Mouse (Mus musculus) lung, postnatal 36 days (tissue): Measurements from ENCODE around the gene Ephx1.
"Not testable (repeated sequence)": the region's sequence is repeated elsewhere in the genome, so short reads cannot be mapped to it uniquely, and the experiment has no call there.

Experiments used
- DNase-seq: peaks from one replicate; pipeline ENCODE4 v3.0.0; 2022; ENCODE audit warnings: mixed read lengths

The Ephx1 gene

GRCm38 (mm10) chr1:181012416-181012815 is 8.3 kb downstream of the Ephx1 start:
- DNase-seq = no peak

- no peak for DNase-seq
These were observed 9.1 kb downstream of the Ephx1 start for GRCm38 (mm10) chr1:181011601-181012000.

GRCm38 (mm10) chr1:181010171-181010932 is 10.4 kb downstream of the Ephx1 start:
- peak; percentile 26 for DNase-seq

GRCm38 (mm10) chr1:181009754-181010153 is 10.9 kb downstream of the Ephx1 start:
- peak; percentile 80 for DNase-seq

GRCm38 (mm10) chr1:181009011-181009590 is 11.6 kb downstream of the Ephx1 start:
- DNase-seq = no peak

GRCm38 (mm10) chr1:181008266-181008665 is 12.4 kb downstream of the Ephx1 start:
- DNase-seq = peak; percentile 83

GRCm38 (mm10) chr1:181007831-181008230 is 12.9 kb downstream of the Ephx1 start:
- DNase-seq = no peak

GRCm38 (mm10) chr1:181005331-181005730 is 15.4 kb downstream of the Ephx1 start:
- DNase-seq = no peak

- no peak for DNase-seq
These were observed 16.9 kb downstream of the Ephx1 start for GRCm38 (mm10) chr1:181003790-181004189.

- no peak for DNase-seq
These were observed 19.1 kb downstream of the Ephx1 start for GRCm38 (mm10) chr1:181001621-181002020.

GRCm38 (mm10) chr1:181001217-181001616 is 19.5 kb downstream of the Ephx1 start:
- no peak for DNase-seq

- DNase-seq = peak; percentile 23
These were observed 20.1 kb downstream of the Ephx1 start for GRCm38 (mm10) chr1:181000501-181001092.

- peak; percentile 88 for DNase-seq
These were observed 28.6 kb downstream of the Ephx1 start for GRCm38 (mm10) chr1:180992142-180992541.

- no peak for DNase-seq
These were observed 30.0 kb downstream of the Ephx1 start for GRCm38 (mm10) chr1:180990671-180991070.

- DNase-seq = peak; percentile 83
These were observed 32.9 kb downstream of the Ephx1 start for GRCm38 (mm10) chr1:180987759-180988158.

GRCm38 (mm10) chr1:180986701-180987100 is 34.0 kb downstream of the Ephx1 start:
- DNase-seq = no peak

- DNase-seq = not testable (repeated sequence)
These were observed 39.2 kb downstream of the Ephx1 start for GRCm38 (mm10) chr1:180981298-180982046.

GRCm38 (mm10) chr1:180980464-180980863 is 40.2 kb downstream of the Ephx1 start:
- DNase-seq = peak; percentile 32

- DNase-seq = peak; percentile 41
These were observed 41.0 kb downstream of the Ephx1 start for GRCm38 (mm10) chr1:180979484-180980251.

- peak; percentile 58 for DNase-seq
These were observed 44.5 kb downstream of the Ephx1 start for GRCm38 (mm10) chr1:180976110-180976679.

- peak; percentile 73 for DNase-seq
These were observed 46.5 kb downstream of the Ephx1 start for GRCm38 (mm10) chr1:180974126-180974746.

- DNase-seq = no peak
These were observed 47.8 kb downstream of the Ephx1 start for GRCm38 (mm10) chr1:180972941-180973340.
